Mouse (Mus musculus) bone marrow macrophage, adult 2 months (primary cell): ENCODE data around the gene Ttll13.

Source experiments
- CTCF ChIP-seq: IDR thresholded peaks from 2 replicates; pipeline ENCODE4 v1.5.1; 2012; ENCODE audit warnings: low read depth, mild to moderate bottlenecking, low read length, moderate library complexity
- POLR2A ChIP-seq: IDR thresholded peaks from 2 replicates; pipeline ENCODE4 v1.6.1; 2012; ENCODE audit warnings: mild to moderate bottlenecking, low read depth, low read length, borderline replicate concordance

DNA sequence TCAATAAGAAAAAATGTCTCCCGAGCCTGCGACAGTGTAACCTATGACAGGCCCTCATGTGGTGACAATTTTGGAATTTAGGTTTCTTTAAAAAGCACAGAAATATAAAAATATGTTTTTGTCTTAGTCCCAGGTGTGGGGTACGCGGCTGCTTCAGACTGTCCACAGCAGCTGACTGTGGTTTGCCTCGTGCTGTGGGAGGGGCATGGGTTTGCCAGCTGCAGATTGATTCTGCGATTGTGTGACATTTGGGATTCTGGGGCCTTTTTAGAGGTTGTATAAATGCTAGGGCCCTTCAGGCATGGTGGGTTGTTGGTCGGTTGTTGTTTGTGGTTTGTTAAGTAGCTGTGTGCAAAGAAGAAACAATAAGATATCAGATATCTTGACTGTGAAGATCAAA lies 41.2 kb upstream of the Ttll13 start:
- no peak for TF ChIP-seq POLR2A
- no peak for TF ChIP-seq CTCF
